Mouse (Mus musculus) C2C12 (cell line): ENCODE results near the gene Lin7c. TPM values are rescaled to one million over a fixed set of nuclear protein-coding genes. Genes with fewer than 3 reads are reported as not detected.
"Not testable (repeated sequence)": the region's sequence is repeated elsewhere in the genome, so short reads cannot be mapped to it uniquely, and the experiment has no call there.

Source experiments
- H3K27me3 ChIP-seq: one replicate; pipeline ENCODE4 v1.6.1; 2011; ENCODE audit not compliant: control insufficient read depth, insufficient read depth, insufficient read length
- H3K36me3 ChIP-seq: one replicate; pipeline ENCODE4 v1.6.1; 2011; ENCODE audit not compliant: control insufficient read depth, insufficient read depth
- H3K4me3 ChIP-seq: one replicate; pipeline ENCODE4 v1.5.1; 2011; ENCODE audit warnings: mild to moderate bottlenecking, control low read depth; ENCODE audit not compliant: poor library complexity, insufficient read depth, severe bottlenecking
- H3K79me2 ChIP-seq: one replicate; pipeline ENCODE4 v1.6.1; 2011; ENCODE audit not compliant: control insufficient read depth, insufficient read depth
- H3K79me3 ChIP-seq: one replicate; pipeline ENCODE4 v1.6.1; 2011; ENCODE audit warnings: low read depth, control low read depth
- H3ac ChIP-seq: one replicate; pipeline ENCODE3; 2011; ENCODE audit warnings: low read depth; ENCODE audit not compliant: control insufficient read depth, insufficient read length
- CEBPB ChIP-seq: IDR thresholded peaks from one replicate; pipeline ENCODE4 v1.6.1; 2011; ENCODE audit warnings: low read depth, mild to moderate bottlenecking, control low read depth, moderate library complexity
- CTCF ChIP-seq: IDR thresholded peaks from one replicate; pipeline ENCODE4 v1.5.1; 2011; ENCODE audit not compliant: control insufficient read depth, insufficient read depth, insufficient read length
- FOSL1 ChIP-seq: IDR thresholded peaks from one replicate; pipeline ENCODE4 v1.8.0; 2011; ENCODE audit warnings: mild to moderate bottlenecking, low read length; ENCODE audit not compliant: poor library complexity, insufficient read depth, severe bottlenecking
- MAX ChIP-seq: IDR thresholded peaks from one replicate; pipeline ENCODE4 v1.6.1; 2011; ENCODE audit warnings: mild to moderate bottlenecking, control low read depth
- MYOD1 ChIP-seq: IDR thresholded peaks from one replicate; pipeline ENCODE4 v1.6.1; 2011; ENCODE audit warnings: low read depth; ENCODE audit not compliant: control insufficient read depth, insufficient read length
- MYOG ChIP-seq: IDR thresholded peaks from one replicate; pipeline ENCODE4 v1.6.1; 2011; ENCODE audit not compliant: control insufficient read depth, insufficient read length; ENCODE audit errors: extremely low read depth
- USF1 ChIP-seq: IDR thresholded peaks from one replicate; pipeline ENCODE4 v1.6.1; 2011; ENCODE audit warnings: low read depth, mild to moderate bottlenecking, control low read depth, moderate library complexity
- polyA plus RNA-seq: library from polyadenylated mRNA; unstranded; fragments of >200 nt; fragmentation: generic; extraction: Trizol; gene quantifications from one replicate; pipeline ENCODE4 v1.2.1, GENCODE M21; 2012; ENCODE audit warnings: missing spikeins

Lin7c gene
- polyA plus RNA-seq, 1 experiment: 13.8 TPM

- no peak overlapping the region for H3ac ChIP-seq
- TF ChIP-seq MAX (no peak), MYOG (no peak), MYOD1 (no peak), FOSL1 (no peak), USF1 (no peak), CTCF (no peak), CEBPB (no peak)
- H3K36me3 ChIP-seq: no peaks in the 10 kb centered on the region
- no peaks in the 10 kb centered on the region for H3K79me2 ChIP-seq
- no peaks in the 10 kb centered on the region for H3K79me3 ChIP-seq
- no peak overlapping the region for H3K4me3 ChIP-seq
- H3K27me3 ChIP-seq: no peaks in the 10 kb centered on the region
Measured at GRCm38 (mm10) chr2:109860832-109861231, 29.8 kb upstream of the Lin7c start.

- not testable (repeated sequence) for H3K79me2 ChIP-seq, H3ac ChIP-seq, H3K36me3 ChIP-seq, H3K79me3 ChIP-seq, H3K27me3 ChIP-seq, H3K4me3 ChIP-seq
Measured at GRCm38 (mm10) chr2:109879429-109879828, 11.2 kb upstream of the Lin7c start.

GRCm38 (mm10) chr2:109881111-109881510 is 9.5 kb upstream of the Lin7c start:
- no peaks in the 10 kb centered on the region for H3K36me3 ChIP-seq

GRCm38 (mm10) chr2:109881625-109882024 is 9.0 kb upstream of the Lin7c start:
- no peak overlapping the region for H3ac ChIP-seq
- TF ChIP-seq USF1 (no peak), MAX (no peak), MYOD1 (no peak), CEBPB (no peak), FOSL1 (no peak), CTCF (no peak), MYOG (no peak)
- no peak overlapping the region for H3K4me3 ChIP-seq
- H3K27me3 ChIP-seq: no peaks in the 10 kb centered on the region
- H3K79me2 ChIP-seq: no peaks in the 10 kb centered on the region
- no peaks in the 10 kb centered on the region for H3K79me3 ChIP-seq
- H3K36me3 ChIP-seq: no peaks in the 10 kb centered on the region

More at GRCm38 (mm10) chr2:109881111-109881510, 9.5 kb upstream of the Lin7c start:
- H3K27me3 ChIP-seq: no peaks in the 10 kb centered on the region
- H3K79me2 ChIP-seq: no peaks in the 10 kb centered on the region
- H3K4me3 ChIP-seq: no peak overlapping the region
- no peak overlapping the region for H3ac ChIP-seq
- no peaks in the 10 kb centered on the region for H3K79me3 ChIP-seq
- TF ChIP-seq MYOD1: no peak
- TF ChIP-seq CEBPB: no peak
- TF ChIP-seq CTCF: no peak
- no peak for TF ChIP-seq USF1
- no peak for TF ChIP-seq MAX
- no peak for TF ChIP-seq MYOG
- no peak for TF ChIP-seq FOSL1

GRCm38 (mm10) chr2:109884106-109884505 is 6.5 kb upstream of the Lin7c start:
- no peaks in the 10 kb centered on the region for H3K79me2 ChIP-seq
- no peaks in the 10 kb centered on the region for H3K36me3 ChIP-seq
- TF ChIP-seq CEBPB: no peak
- TF ChIP-seq MYOG: no peak
- TF ChIP-seq CTCF: no peak
- peak; percentile 95 for TF ChIP-seq USF1
- peak; percentile 30 for TF ChIP-seq MYOD1
- peak; percentile 64 for TF ChIP-seq FOSL1
- TF ChIP-seq MAX: peak; percentile 77

GRCm38 (mm10) chr2:109884507-109884906 is 6.1 kb upstream of the Lin7c start:
- H3K4me3 ChIP-seq: no peak overlapping the region
- H3ac ChIP-seq: no peak overlapping the region
- no peak for TF ChIP-seq CEBPB
- no peak for TF ChIP-seq MAX
- TF ChIP-seq MYOD1: no peak
- TF ChIP-seq FOSL1: no peak
- no peak for TF ChIP-seq CTCF
- H3K27me3 ChIP-seq: no peaks in the 10 kb centered on the region
- no peaks in the 10 kb centered on the region for H3K36me3 ChIP-seq
- H3K79me2 ChIP-seq: no peaks in the 10 kb centered on the region
- no peaks in the 10 kb centered on the region for H3K79me3 ChIP-seq

More at GRCm38 (mm10) chr2:109884106-109884505, 6.5 kb upstream of the Lin7c start:
- Histone ChIP-seq H3K27me3 (no peaks in the 10 kb centered on the region), H3K4me3 (no peak overlapping the region), H3K79me3 (no peaks in the 10 kb centered on the region), H3ac (no peak overlapping the region)

- peaks cover 10% of the 10 kb centered on the region for H3K36me3 ChIP-seq
- TF ChIP-seq CTCF (no peak), MYOD1 (no peak), FOSL1 (no peak), CEBPB (no peak), USF1 (no peak), MYOG (no peak)
- H3K79me3 ChIP-seq: peaks cover 35% of the 10 kb centered on the region
- no peaks in the 10 kb centered on the region for H3K27me3 ChIP-seq
- H3K4me3 ChIP-seq: peak overlapping the region; percentile 84
- H3K79me2 ChIP-seq: peaks cover 47% of the 10 kb centered on the region
- no peak overlapping the region for H3ac ChIP-seq
Measured at GRCm38 (mm10) chr2:109890068-109890467, 585 bp upstream of the Lin7c start.
